Comparison of ENCODE assay signal across 8 mouse cellular contexts in the genomic region with DNA sequence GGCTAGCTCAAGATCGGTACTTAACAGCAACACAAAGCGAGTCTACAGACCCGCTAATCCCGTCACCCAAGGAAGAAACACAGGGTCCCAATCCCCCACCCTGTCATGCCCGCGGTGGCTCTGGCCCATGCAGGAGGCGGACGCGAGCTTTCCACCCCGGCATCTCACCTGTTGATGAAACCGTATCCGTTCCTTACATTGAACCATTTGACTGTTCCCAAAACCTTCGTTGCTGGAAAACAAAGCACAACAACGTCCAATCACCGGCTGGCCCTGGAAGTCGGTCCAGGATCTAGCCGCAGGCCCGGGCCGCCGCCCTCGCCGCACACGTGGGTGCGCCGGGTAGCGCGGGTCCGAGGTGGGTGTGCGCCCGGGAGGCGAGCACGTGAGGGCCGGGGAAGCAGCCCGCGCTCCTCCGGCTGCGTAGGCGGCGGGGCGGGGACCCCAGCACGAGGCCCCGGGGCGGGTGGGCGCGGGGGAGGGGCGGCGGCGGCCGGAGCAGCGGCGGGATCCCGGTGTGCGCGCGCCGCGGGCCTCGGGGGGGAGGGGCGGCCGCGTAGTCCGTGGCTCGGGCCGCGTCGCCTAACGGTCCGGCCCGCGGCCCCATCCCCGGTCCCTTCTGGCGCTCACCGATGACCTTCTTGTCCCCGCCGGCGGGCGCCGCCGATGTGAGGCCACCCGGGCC. TPM values are rescaled to one million over a fixed set of nuclear protein-coding genes. Genes with fewer than 3 reads are reported as not detected.
A peak's percentile ranks its signal among the peaks of the same experiment; 100 is the strongest.
DNase-seq lines count a peak whose midpoint lies in the region; ATAC-seq and TF ChIP-seq lines count a peak whose summit lies in the region.

No protein-coding gene starts in this region.

- peak overlapping the region; percentile 80 for H3K9ac ChIP-seq in forebrain, embryonic 16.5 days (replicated peaks; ENCODE audit: low read depth, low read length)
- peak overlapping the region; percentile 89 for H3K9ac ChIP-seq in intestine, embryonic 14.5 days (ENCODE audit: low read length)

- DNase-seq in kidney, adult 2 months, result peak; percentile 36
- DNase-seq in kidney, adult 8-10 months, result no peak
- DNase-seq in intestine, embryonic 14.5 days (ENCODE audit: low spot score), result peak; percentile 76
- DNase-seq in liver, result peak; percentile 61
- DNase-seq in naive thymus-derived CD4-positive, alpha-beta T cell, adult 2 months (ENCODE audit: low read depth), result peak; percentile 55

- no peaks in the 10 kb centered on the region for H3K9me3 ChIP-seq in forebrain, embryonic 16.5 days (ENCODE audit: control insufficient read depth, low read length)
- no peaks in the 10 kb centered on the region for H3K9me3 ChIP-seq in intestine, embryonic 14.5 days (ENCODE audit: control insufficient read depth, low read length)

- ATAC-seq in cerebellum, adult (ENCODE audit: insufficient number of reproducible peaks, low FRiP score, low TSS enrichment), result 0 out of 2 replicates have a peak, but pooled peaks have one; percentile 1
- ATAC-seq in forebrain, embryonic 16.5 days, result peak; percentile 11
- peak; percentile 41 for ATAC-seq in intestine, embryonic 14.5 days (replicated peaks; ENCODE audit: low FRiP score, low TSS enrichment, low read depth)

- no peak for TF ChIP-seq CTCF in kidney, adult 2 months (conservative IDR thresholded peaks at IDR 0.05; ENCODE audit: insufficient read depth, insufficient read length, low read depth, low read length)
- TF ChIP-seq CTCF in testis, adult 2 months (IDR thresholded peaks at IDR 0.05; ENCODE audit: control insufficient read depth, insufficient read depth, insufficient replicate concordance, low read depth, low read length), result no peak

- H3K4me2 ChIP-seq in forebrain, embryonic 16.5 days (ENCODE audit: low read length), result peak overlapping the region; percentile 64
- peak overlapping the region; percentile 91 for H3K4me2 ChIP-seq in intestine, embryonic 14.5 days (ENCODE audit: low read length)

- H3K4me3 ChIP-seq in kidney, adult 2 months (ENCODE audit: insufficient read depth, low read depth, low read length), result peak overlapping the region; percentile 89
- peak overlapping the region; percentile 93 for H3K4me3 ChIP-seq in forebrain, embryonic 16.5 days (replicated peaks; ENCODE audit: low read length)
- peak overlapping the region; percentile 97 for H3K4me3 ChIP-seq in intestine, embryonic 14.5 days (ENCODE audit: low read depth, low read length)
- H3K4me3 ChIP-seq in testis, adult 2 months (ENCODE audit: control insufficient read depth, low read depth, low read length), result peak overlapping the region; percentile 95

- peaks cover 2% of the 10 kb centered on the region; the same call in 1 of the 2 replicates for H3K36me3 ChIP-seq in kidney, adult 2 months (ENCODE audit: control insufficient read depth, insufficient read depth, low read length)
- H3K36me3 ChIP-seq in forebrain, embryonic 16.5 days (ENCODE audit: control insufficient read depth, insufficient read depth), result no peaks in the 10 kb centered on the region
- H3K36me3 ChIP-seq in intestine, embryonic 14.5 days (ENCODE audit: control insufficient read depth, insufficient read depth, low read length), result peaks cover 24% of the 10 kb centered on the region
- peaks cover 1% of the 10 kb centered on the region; the same call in 1 of the 2 replicates for H3K36me3 ChIP-seq in testis, adult 2 months (ENCODE audit: control insufficient read depth, insufficient read depth, low read length)

- peak overlapping the region; percentile 3; the same call in 1 of the 2 replicates for H3K27ac ChIP-seq in kidney, adult 2 months (ENCODE audit: insufficient read depth, low read depth, low read length)
- peak overlapping the region; percentile 86 for H3K27ac ChIP-seq in forebrain, embryonic 16.5 days (ENCODE audit: low read length)
- peak overlapping the region; percentile 74 for H3K27ac ChIP-seq in intestine, embryonic 14.5 days (ENCODE audit: low read depth)
- peak overlapping the region; percentile 89 for H3K27ac ChIP-seq in testis, adult 2 months (ENCODE audit: control insufficient read depth, insufficient read depth, low read depth, low read length)

- no peaks in the 10 kb centered on the region for H3K27me3 ChIP-seq in kidney, adult 2 months (replicated peaks; ENCODE audit: control insufficient read depth, insufficient read depth, low read length)
- H3K27me3 ChIP-seq in forebrain, embryonic 16.5 days (replicated peaks; ENCODE audit: control insufficient read depth, insufficient read depth, low read length), result no peaks in the 10 kb centered on the region
- H3K27me3 ChIP-seq in intestine, embryonic 14.5 days (replicated peaks; ENCODE audit: control insufficient read depth, insufficient read depth, low read length), result no peaks in the 10 kb centered on the region
- no peaks in the 10 kb centered on the region for H3K27me3 ChIP-seq in testis, adult 2 months (ENCODE audit: control insufficient read depth, insufficient read depth, low read length)

- WGBS in kidney, adult 2 months, result under 1% methylated on average over 73 of the region's 80 CpGs
- under 1% methylated on average over 49 of the region's 80 CpGs for WGBS in forebrain, embryonic 16.5 days
- under 1% methylated on average over 61 of the region's 80 CpGs for WGBS in intestine, embryonic 14.5 days

- TF ChIP-seq POLR2A in kidney, adult 2 months (IDR thresholded peaks at IDR 0.05; ENCODE audit: low read depth, low read length), result no peak
- TF ChIP-seq POLR2A in testis, adult 2 months (IDR thresholded peaks at IDR 0.05; ENCODE audit: control insufficient read depth, low read depth, low read length), result 0 out of 2 replicates have a peak, but pooled peaks have one; percentile 9

- peaks cover 12% of the 10 kb centered on the region; the same call in 1 of the 2 replicates for H3K4me1 ChIP-seq in kidney, adult 2 months (ENCODE audit: control insufficient read depth, insufficient read depth, low read length)
- H3K4me1 ChIP-seq in forebrain, embryonic 16.5 days (replicated peaks; ENCODE audit: control insufficient read depth, insufficient read depth, low read length), result peaks cover 23% of the 10 kb centered on the region
- peaks cover 18% of the 10 kb centered on the region for H3K4me1 ChIP-seq in intestine, embryonic 14.5 days (replicated peaks; ENCODE audit: control insufficient read depth, insufficient read depth, low read length)
- H3K4me1 ChIP-seq in testis, adult 2 months (ENCODE audit: control insufficient read depth, insufficient read depth, low read length), result peaks cover 12% of the 10 kb centered on the region

RNA-seq across cellular contexts. Expression of a gene that starts 0.7 kb away (rescaled TPM):
- polyA plus RNA-seq in kidney, adult 2 months (2012; rRNA removed), result 202 and 242 TPM in 2 replicates
- 731 and 789 TPM in 2 replicates for polyA plus RNA-seq in forebrain, embryonic 16.5 days (2015; fragmentation: Nextera tagmentation; extraction: Ambion mirVana)
- polyA plus RNA-seq in intestine, embryonic 14.5 days (2014; fragmentation: Nextera tagmentation; extraction: Ambion mirVana), result 678 and 713 TPM in 2 replicates
- 821 and 914 TPM in 2 replicates for polyA plus RNA-seq in testis, adult 2 months (2012; rRNA removed)

RNA-seq across cellular contexts. Expression of a gene that starts 26.6 kb away (rescaled TPM):
- 7.1 and 11.2 TPM in 2 replicates for polyA plus RNA-seq in kidney, adult 2 months (2012; rRNA removed)
- 60.5 and 63.3 TPM in 2 replicates for polyA plus RNA-seq in forebrain, embryonic 16.5 days (2015; fragmentation: Nextera tagmentation; extraction: Ambion mirVana)
- 106 and 110 TPM in 2 replicates for polyA plus RNA-seq in intestine, embryonic 14.5 days (2014; fragmentation: Nextera tagmentation; extraction: Ambion mirVana)
- 20.1 and 28.9 TPM in 2 replicates for polyA plus RNA-seq in testis, adult 2 months (2012; rRNA removed)

RNA-seq across cellular contexts. Expression of a gene that starts 38.5 kb away (rescaled TPM):
- polyA plus RNA-seq in kidney, adult 2 months (2012; rRNA removed), result 83.6 and 95.0 TPM in 2 replicates
- polyA plus RNA-seq in forebrain, embryonic 16.5 days (2015; fragmentation: Nextera tagmentation; extraction: Ambion mirVana), result 0.08 and 0.09 TPM in 2 replicates
- not detected in 2 replicates for polyA plus RNA-seq in intestine, embryonic 14.5 days (2014; fragmentation: Nextera tagmentation; extraction: Ambion mirVana)
- polyA plus RNA-seq in testis, adult 2 months (2012; rRNA removed), result not detected in 2 replicates

Comparison
In these comparisons a context has a peak if more than half of its experiments do, and no peak if none do; other contexts are left out.
1. DNase-seq: peak in kidney, adult 2 months (single experiment), intestine, embryonic 14.5 days (single experiment), liver (single experiment) and naive thymus-derived CD4-positive, alpha-beta T cell, adult 2 months (single experiment); none in kidney, adult 8-10 months (0 of 2).
2. H3K27ac ChIP-seq: peak in every context shown above with its lines; median percentile 89 in testis, adult 2 months; 86 in forebrain, embryonic 16.5 days; 74 in intestine, embryonic 14.5 days; 3 in kidney, adult 2 months.
3. RNA of a gene that starts 38.5 kb away (polyA plus RNA-seq): 83.6 to 95.0 TPM in kidney, adult 2 months; 0.08 to 0.09 TPM in forebrain, embryonic 16.5 days, not detected in testis, adult 2 months and not detected in intestine, embryonic 14.5 days; every median in the first group is over 10 times any median in the second.
4. Peak in every context shown above with its lines, with median percentiles within 50 percentile points of each other: H3K4me3 ChIP-seq and ATAC-seq.